Mouse (Mus musculus) adrenal gland, postnatal 36 days (tissue): ENCODE measurements around the gene Ccdc34. TPM values are rescaled to one million over a fixed set of nuclear protein-coding genes. Genes with fewer than 3 reads are reported as not detected.

Source experiments
- DNase-seq, 2 experiments: peaks; one replicate each; pipeline ENCODE4 v3.0.0; 2021; ENCODE audit warnings: mixed read lengths in 1 of 2
- total RNA-seq, 2 experiments: library from RNA; stranded (reverse); gene quantifications; 2 replicates each; pipeline ENCODE4 v1.2.3; 2021

Gene Ccdc34
- total RNA-seq, 2 experiments from 2014 or later = 8.7 to 9.5 TPM

DNA sequence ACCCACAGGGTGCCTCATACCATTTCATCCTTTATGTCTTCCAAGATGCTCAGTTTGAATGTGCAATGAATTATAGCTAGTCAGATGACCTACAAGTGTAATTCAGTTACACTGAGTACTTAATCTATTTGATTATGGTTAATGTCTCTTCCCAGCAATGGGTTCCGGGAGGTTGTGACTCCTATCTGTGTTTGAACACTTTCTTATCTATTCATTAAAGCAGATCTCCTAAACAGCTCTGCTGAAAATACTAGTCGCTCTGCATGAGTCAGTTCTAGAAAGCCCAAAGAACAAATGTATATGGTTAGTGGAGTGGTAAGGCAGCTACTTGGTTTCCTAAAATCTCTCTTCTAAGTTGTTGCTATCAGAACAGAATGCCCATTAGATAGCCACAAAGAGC lies 22.6 kb upstream of the Ccdc34 start:
- DNase-seq = no peak

- DNase-seq = peak; percentile 66 to 70
Measured at GRCm38 (mm10) chr2:109996411-109996810, 21.2 kb upstream of the Ccdc34 start.

DNA sequence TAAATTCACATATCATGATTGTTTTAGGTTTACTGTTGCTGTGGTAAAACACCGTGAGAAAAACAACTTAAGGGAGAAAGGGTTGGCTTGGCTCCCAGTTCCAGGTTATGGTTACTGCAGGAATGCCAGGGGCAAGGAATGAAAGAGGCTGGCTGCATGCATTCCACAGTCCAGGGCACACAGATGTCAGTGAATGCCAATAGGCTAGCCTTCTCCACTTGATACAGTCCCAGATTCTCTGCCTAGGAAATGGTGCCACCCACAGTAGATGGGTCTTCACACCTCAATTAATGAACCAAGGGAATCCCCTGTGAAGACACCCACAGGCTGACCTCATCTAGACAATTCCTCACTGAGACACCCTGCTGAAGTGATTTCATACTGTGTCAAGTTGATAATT lies 12.9 kb upstream of the Ccdc34 start:
- DNase-seq = no peak

GRCm38 (mm10) chr2:110005164-110005563 lies 12.5 kb upstream of the Ccdc34 start:
- no peak for DNase-seq

GRCm38 (mm10) chr2:110005596-110006239 lies 11.9 kb upstream of the Ccdc34 start:
- DNase-seq = no peak

DNA sequence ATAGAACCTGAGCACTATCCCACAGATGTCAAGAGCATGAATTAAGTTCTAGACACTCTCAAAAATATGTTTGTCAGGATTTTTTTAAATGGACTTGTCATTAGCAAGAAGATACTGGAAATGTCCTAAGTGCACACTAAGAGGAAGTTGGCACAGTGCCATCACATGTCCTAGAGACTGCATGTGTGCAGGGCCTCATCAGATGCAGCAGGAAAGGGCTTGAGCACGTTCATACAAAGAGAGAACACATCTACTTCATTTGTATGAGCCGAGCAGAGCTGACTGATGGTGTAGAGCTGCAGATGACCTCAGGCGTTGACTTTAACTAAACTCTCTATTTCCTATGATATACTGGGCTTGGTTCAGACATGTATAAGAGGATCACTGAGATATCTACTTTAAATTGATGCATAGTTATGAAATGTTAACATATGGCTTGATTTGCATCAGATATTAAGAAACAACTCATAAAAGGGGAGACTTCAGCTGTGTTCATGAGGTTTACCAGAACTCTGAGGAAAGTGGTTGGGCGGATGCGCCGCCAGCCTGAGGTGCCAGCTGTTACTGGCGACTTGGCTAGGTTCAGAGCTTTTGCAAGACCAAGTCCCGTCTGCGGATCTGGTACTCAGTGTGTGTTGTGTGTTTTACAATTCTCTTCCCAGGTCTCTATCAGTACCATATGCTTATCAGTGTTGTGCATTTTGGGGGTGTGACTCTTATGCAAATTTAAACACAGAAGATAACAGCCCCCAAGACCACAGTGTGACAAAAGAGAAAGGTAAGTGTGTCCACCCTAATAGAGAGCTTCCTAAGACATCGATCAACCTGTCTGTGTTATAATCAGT lies 10.0 kb upstream of the Ccdc34 start:
- DNase-seq = no peak

GRCm38 (mm10) chr2:110009449-110009848 lies 8.2 kb upstream of the Ccdc34 start:
- no peak for DNase-seq

DNA sequence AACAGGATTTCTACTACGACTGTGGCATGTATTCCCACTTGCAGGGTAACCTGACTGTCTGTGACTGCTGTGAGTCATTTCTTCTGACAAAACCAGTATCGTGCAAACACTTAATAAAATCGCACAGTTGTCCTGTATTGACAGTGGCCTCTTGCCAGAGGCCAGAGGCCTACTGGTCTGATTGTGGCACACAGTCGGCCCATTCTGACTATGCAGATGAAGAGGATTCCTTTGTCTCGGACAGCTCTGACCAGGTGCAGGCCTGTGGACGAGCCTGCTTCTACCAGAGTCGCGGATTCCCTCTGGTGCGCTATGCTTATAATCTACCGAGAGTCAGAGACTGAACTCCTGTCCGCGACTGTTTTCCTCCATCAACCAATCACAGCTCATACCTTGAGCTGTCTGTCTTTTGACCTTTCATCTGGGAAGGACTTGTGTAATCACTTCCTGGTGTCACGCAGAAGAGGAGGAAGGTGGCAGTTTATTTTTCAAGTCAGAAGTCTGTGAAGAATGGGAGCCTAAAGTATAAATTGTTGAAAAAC lies 5.4 kb upstream of the Ccdc34 start:
- DNase-seq = no peak

- DNase-seq = no peak
Measured at GRCm38 (mm10) chr2:110017087-110017486, 530 bp upstream of the Ccdc34 start.

DNA sequence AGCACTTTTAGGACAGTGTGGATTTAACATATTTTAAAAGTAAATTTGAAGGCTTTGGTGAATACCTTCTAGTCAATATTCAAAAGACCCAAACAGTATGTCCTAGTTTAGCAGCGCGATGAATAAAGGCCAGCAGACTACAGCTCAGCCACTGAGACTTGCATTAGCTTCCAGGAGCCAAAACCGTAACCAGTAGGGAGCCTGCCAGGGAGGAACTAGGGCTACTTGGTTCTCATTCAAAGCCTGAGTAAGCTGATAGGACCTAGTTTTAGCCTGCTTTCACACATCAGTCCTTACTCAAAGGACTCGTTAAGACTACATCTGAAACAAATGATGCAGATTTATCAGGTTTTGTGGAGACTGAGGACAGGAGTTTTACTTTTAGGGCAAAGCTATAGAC lies 2.0 kb downstream of the Ccdc34 start:
- no peak for DNase-seq

- DNase-seq = no peak
Measured at GRCm38 (mm10) chr2:110020430-110020829, 2.8 kb downstream of the Ccdc34 start.

- no peak for DNase-seq
Measured at GRCm38 (mm10) chr2:110036265-110036664, 18.6 kb downstream of the Ccdc34 start.

GRCm38 (mm10) chr2:110036665-110037064 lies 19.0 kb downstream of the Ccdc34 start:
- DNase-seq = no peak

GRCm38 (mm10) chr2:110037221-110037620 lies 19.6 kb downstream of the Ccdc34 start:
- DNase-seq = no peak

GRCm38 (mm10) chr2:110038341-110038740 lies 20.7 kb downstream of the Ccdc34 start:
- no peak for DNase-seq

GRCm38 (mm10) chr2:110042861-110043760 lies 25.5 kb downstream of the Ccdc34 start:
- no peak for DNase-seq

DNA sequence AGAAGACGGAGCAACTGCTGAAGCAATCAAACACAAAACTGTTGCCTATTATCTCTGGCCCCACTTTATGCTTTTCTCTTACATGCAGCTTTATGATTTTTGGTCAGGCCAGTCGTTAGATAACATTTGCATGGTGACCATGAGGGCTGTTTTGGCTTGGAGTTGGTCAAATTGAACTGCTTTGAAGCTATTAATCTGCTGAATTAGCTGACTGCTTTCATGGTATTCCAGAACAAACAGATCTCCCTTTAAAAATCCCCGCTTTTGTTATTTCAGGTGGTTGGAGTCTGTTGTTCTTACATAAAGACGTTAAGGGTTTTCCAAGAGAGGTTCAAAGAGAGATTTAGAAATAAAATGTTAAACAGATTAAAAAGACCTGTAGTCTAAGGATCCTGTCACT lies 40.8 kb downstream of the Ccdc34 start:
- no peak for DNase-seq

DNA sequence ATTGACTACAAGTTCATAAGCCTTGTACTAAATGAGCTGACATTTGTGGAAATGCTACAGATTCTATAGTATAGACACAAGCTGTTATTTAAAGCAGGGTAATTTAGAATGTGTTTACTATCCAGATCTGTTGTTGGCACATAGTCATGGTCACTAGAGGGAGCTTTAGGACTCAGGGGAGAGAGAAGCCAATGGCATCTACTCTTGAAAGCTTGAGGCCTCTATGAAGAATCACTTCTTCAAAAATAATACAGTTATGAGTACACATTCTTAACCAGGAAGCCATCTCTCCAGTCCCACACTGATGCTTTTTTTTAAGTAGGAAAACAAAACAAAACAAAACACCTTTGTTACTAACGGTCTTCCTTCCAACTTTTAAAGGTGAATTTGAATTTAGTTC lies 45.5 kb downstream of the Ccdc34 start:
- DNase-seq = peak in 1 of 2 experiments; percentile 25

DNA sequence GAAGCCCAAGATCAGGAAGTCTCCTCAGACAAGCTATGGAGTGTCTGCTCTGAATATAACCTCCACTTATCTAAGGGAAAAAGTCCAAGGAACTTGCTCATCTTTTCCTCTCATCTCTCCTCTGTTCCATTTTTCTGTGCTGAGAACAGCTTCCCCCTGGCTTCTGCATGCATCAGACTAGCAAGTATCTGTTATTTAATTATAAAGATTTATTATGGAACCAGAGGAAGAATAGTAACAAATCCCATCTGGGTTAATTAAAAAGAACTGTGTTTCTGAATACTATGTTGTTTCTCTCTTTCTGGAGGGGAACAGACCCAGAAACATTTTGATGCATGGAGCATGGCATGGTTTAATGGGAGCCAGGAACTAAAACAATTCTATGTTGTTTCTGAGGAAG lies 51.3 kb downstream of the Ccdc34 start:
- DNase-seq = no peak

GRCm38 (mm10) chr2:110073023-110073422 lies 55.4 kb downstream of the Ccdc34 start:
- DNase-seq = no peak

- no peak for DNase-seq
Measured at GRCm38 (mm10) chr2:110074646-110075452, 57.2 kb downstream of the Ccdc34 start.
